8 mouse cellular contexts compared by ENCODE assay signal in the genomic region with DNA sequence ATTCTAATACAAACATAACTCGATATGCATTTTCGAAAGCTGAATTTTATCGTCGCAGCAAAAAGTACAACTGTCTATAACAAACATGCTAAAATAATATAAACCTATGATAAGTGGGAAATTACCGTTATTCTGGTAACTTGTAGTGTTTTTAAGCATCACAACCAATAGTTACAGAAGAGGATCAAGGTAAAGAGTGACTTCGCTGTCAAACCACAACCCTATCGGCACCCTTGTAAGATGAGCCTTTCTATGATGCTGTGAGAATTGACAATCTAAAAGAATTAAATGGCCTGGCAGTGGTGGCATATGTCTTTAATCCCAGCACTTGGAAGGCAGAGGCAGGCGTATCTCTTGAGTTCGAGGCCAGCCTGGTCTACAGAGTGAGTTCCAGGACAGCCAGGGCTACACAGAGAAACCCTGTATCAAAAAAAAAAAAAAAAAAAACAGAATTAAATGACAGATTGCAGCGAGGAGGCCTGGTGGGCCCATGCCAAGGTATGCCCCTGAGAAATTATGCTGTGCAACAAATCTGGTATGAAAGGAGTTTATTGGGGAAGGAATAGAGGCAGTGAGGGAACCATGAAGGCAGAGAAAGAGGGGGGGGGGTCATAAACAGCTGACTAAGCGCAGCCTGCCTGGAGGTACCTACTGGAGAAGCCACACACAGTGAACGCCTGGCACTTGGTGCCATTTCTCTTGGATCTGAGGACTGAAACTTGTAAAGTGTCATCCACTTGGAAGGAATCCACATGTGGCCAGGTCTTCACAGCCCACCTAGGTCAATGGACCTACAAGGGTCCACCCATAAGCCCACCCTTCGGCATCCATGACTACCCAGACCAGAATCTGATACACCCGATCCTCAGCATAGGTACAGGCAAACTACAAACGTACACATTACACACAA. TPM values are rescaled to one million over a fixed set of nuclear protein-coding genes. Genes with fewer than 3 reads are reported as not detected.
DNase-seq lines count a peak whose midpoint lies in the region; ATAC-seq and TF ChIP-seq lines count a peak whose summit lies in the region.

No protein-coding gene starts in this region.

- no peak for TF ChIP-seq CTCF in C2C12 (IDR thresholded peaks at IDR 0.05; ENCODE audit: control insufficient read depth, insufficient read depth, insufficient read length)

- peaks cover 39% of the 10 kb centered on the region for H3K36me3 ChIP-seq in erythroblast, embryonic 14.5 days (ENCODE audit: control insufficient read depth)
- H3K36me3 ChIP-seq in C2C12 (ENCODE audit: control insufficient read depth, insufficient read depth): peaks cover 9% of the 10 kb centered on the region
- H3K36me3 ChIP-seq in forebrain, embryonic 11.5 days (ENCODE audit: control insufficient read depth, insufficient read depth, low read length): no peaks in the 10 kb centered on the region
- H3K36me3 ChIP-seq in limb, embryonic 14.5 days (ENCODE audit: control insufficient read depth, insufficient read depth, low read length): peaks cover 6% of the 10 kb centered on the region
- peaks cover under 1% of the 10 kb centered on the region; the same call in 1 of the 2 replicates for H3K36me3 ChIP-seq in stomach, embryonic 14.5 days (ENCODE audit: control insufficient read depth, insufficient read depth, low read length)

- no peak for TF ChIP-seq POLR2A in limb, embryonic 14.5 days (IDR thresholded peaks at IDR 0.05; ENCODE audit: borderline replicate concordance, extremely low read depth, insufficient read depth, insufficient read length)

- peak overlapping the region; percentile 84; the same call in 1 of the 2 replicates for H3K27ac ChIP-seq in forebrain, embryonic 11.5 days (ENCODE audit: low read depth, low read length)
- peak overlapping the region; percentile 67 for H3K27ac ChIP-seq in limb, embryonic 14.5 days (replicated peaks; ENCODE audit: low read depth, low read length)
- H3K27ac ChIP-seq in stomach, embryonic 14.5 days (ENCODE audit: low read length): peak overlapping the region; percentile 87

- WGBS in forebrain, embryonic 11.5 days: 69% methylated on average over 15 of the region's 15 CpGs
- 66% methylated on average over 15 of the region's 15 CpGs for WGBS in limb, embryonic 14.5 days
- WGBS in stomach, embryonic 14.5 days: 65% methylated on average over 15 of the region's 15 CpGs

- peaks cover 23% of the 10 kb centered on the region for H3K79me3 ChIP-seq in C2C12 (ENCODE audit: low read depth)

- H3K79me2 ChIP-seq in C2C12 (ENCODE audit: control insufficient read depth, insufficient read depth): peaks cover 49% of the 10 kb centered on the region

- DNase-seq in forebrain, embryonic 11.5 days (ENCODE audit: low spot score): peak; percentile 52
- DNase-seq in limb, embryonic 14.5 days (ENCODE audit: low spot score): no peak
- DNase-seq in right cerebral cortex, postnatal 25 days: no peak

- peaks cover 86% of the 10 kb centered on the region for H3K4me1 ChIP-seq in erythroblast, embryonic 14.5 days (ENCODE audit: control insufficient read depth)
- peaks cover 24% of the 10 kb centered on the region for H3K4me1 ChIP-seq in forebrain, embryonic 11.5 days (replicated peaks; ENCODE audit: control insufficient read depth, insufficient read depth, low read length)
- peaks cover 53% of the 10 kb centered on the region for H3K4me1 ChIP-seq in limb, embryonic 14.5 days (ENCODE audit: control insufficient read depth, insufficient read depth, low read length)
- H3K4me1 ChIP-seq in stomach, embryonic 14.5 days (ENCODE audit: control insufficient read depth, insufficient read depth, low read length): peaks cover 36% of the 10 kb centered on the region

- H3K9ac ChIP-seq in forebrain, embryonic 11.5 days (ENCODE audit: low read length): peak overlapping the region; percentile 29; the same call in 1 of the 2 replicates
- H3K9ac ChIP-seq in limb, embryonic 14.5 days (ENCODE audit: low read depth, low read length, severe bottlenecking): no peak overlapping the region
- no peak overlapping the region for H3K9ac ChIP-seq in stomach, embryonic 14.5 days (replicated peaks; ENCODE audit: low read depth, low read length)

- peak overlapping the region; percentile 86 for H3K4me3 ChIP-seq in erythroblast, embryonic 14.5 days (replicated peaks)
- H3K4me3 ChIP-seq in C2C12 (ENCODE audit: insufficient read depth, poor library complexity, severe bottlenecking): peak overlapping the region; percentile 25
- H3K4me3 ChIP-seq in forebrain, embryonic 11.5 days (ENCODE audit: low read depth, low read length): peak overlapping the region; percentile 7; the same call in 1 of the 2 replicates
- H3K4me3 ChIP-seq in limb, embryonic 14.5 days (replicated peaks; ENCODE audit: low read length): peak overlapping the region; percentile 77; the same call in 1 of the 2 replicates
- peak overlapping the region; percentile 66 for H3K4me3 ChIP-seq in stomach, embryonic 14.5 days (ENCODE audit: low read depth, low read length)

- H3K4me2 ChIP-seq in forebrain, embryonic 11.5 days (ENCODE audit: low read depth, low read length, severe bottlenecking): peak overlapping the region; percentile 90; the same call in 1 of the 2 replicates
- H3K4me2 ChIP-seq in limb, embryonic 14.5 days (replicated peaks; ENCODE audit: low read depth, low read length, severe bottlenecking): peak overlapping the region; percentile 86
- H3K4me2 ChIP-seq in stomach, embryonic 14.5 days (replicated peaks; ENCODE audit: low read depth, low read length): peak overlapping the region; percentile 85

- no peaks in the 10 kb centered on the region for H3K27me3 ChIP-seq in erythroblast, embryonic 14.5 days (ENCODE audit: control insufficient read depth)
- H3K27me3 ChIP-seq in C2C12 (ENCODE audit: control insufficient read depth, insufficient read depth, insufficient read length): no peaks in the 10 kb centered on the region
- H3K27me3 ChIP-seq in forebrain, embryonic 11.5 days (ENCODE audit: control insufficient read depth, insufficient read depth, low read length): no peaks in the 10 kb centered on the region
- no peaks in the 10 kb centered on the region for H3K27me3 ChIP-seq in limb, embryonic 14.5 days (ENCODE audit: control insufficient read depth, insufficient read depth, low read length)
- H3K27me3 ChIP-seq in stomach, embryonic 14.5 days (ENCODE audit: control insufficient read depth, insufficient read depth, low read length): no peaks in the 10 kb centered on the region

- no peaks in the 10 kb centered on the region for H3K9me3 ChIP-seq in erythroblast, embryonic 14.5 days (ENCODE audit: control insufficient read depth, low read length)
- H3K9me3 ChIP-seq in forebrain, embryonic 11.5 days (ENCODE audit: control insufficient read depth, low read length): no peaks in the 10 kb centered on the region
- H3K9me3 ChIP-seq in limb, embryonic 14.5 days (ENCODE audit: control insufficient read depth, low read length): no peaks in the 10 kb centered on the region
- no peaks in the 10 kb centered on the region for H3K9me3 ChIP-seq in stomach, embryonic 14.5 days (ENCODE audit: control insufficient read depth, low read depth, low read length)

- ATAC-seq in erythroblast, adult 5-6 weeks (replicated peaks; ENCODE audit: low FRiP score, poor library complexity, severe bottlenecking): no peak
- no peak for ATAC-seq in forebrain, embryonic 11.5 days (replicated peaks; ENCODE audit: low FRiP score)
- ATAC-seq in limb, embryonic 14.5 days (ENCODE audit: low FRiP score, low read depth): no peak
- ATAC-seq in stomach, embryonic 14.5 days (ENCODE audit: insufficient number of reproducible peaks, insufficient read depth, low FRiP score, low read depth): no peak
- ATAC-seq in inflammation-experienced regulatory T-cells, adult 6 months: no peak

- H3ac ChIP-seq in C2C12 (ENCODE audit: control insufficient read depth, insufficient read length, low read depth): no peak overlapping the region

TF ChIP-seq in C2C12, 6 proteins besides CTCF, POLR2A, EP300 and RAD21 (continues in another document):
- TF ChIP-seq USF1 (IDR thresholded peaks at IDR 0.05; ENCODE audit: low read depth): no peak
- TF ChIP-seq MAX (IDR thresholded peaks at IDR 0.05): no peak

RNA-seq across cellular contexts. Expression of gene Smim4, which starts 0.8 kb away (rescaled TPM):
- polyA plus RNA-seq in erythroblast, embryonic 14.5 days (2012): 9.0 and 10.3 TPM in 2 replicates
- 22.8 and 30.9 TPM in 2 replicates for total RNA-seq in erythroblast, adult 5-6 weeks (2015; ENCODE audit: low replicate concordance)
- total RNA-seq in erythroblast, adult 5-6 weeks (2017; ENCODE audit: low replicate concordance): 14.7 and 16.2 TPM in 2 replicates
- polyA plus RNA-seq in C2C12 (2012; fragmentation: generic; extraction: Trizol): 70.5 TPM
- polyA plus RNA-seq in forebrain, embryonic 11.5 days (2014; fragmentation: Nextera tagmentation; extraction: Ambion mirVana): 50.9 and 52.7 TPM in 2 replicates
- 28.2 and 37.4 TPM in 2 replicates for polyA plus RNA-seq in limb, embryonic 14.5 days (2012; rRNA removed)
- polyA plus RNA-seq in limb, embryonic 14.5 days (2014; fragmentation: Nextera tagmentation; extraction: Ambion mirVana): 62.7 and 68.1 TPM in 2 replicates
- polyA plus RNA-seq in stomach, embryonic 14.5 days (2014; fragmentation: Nextera tagmentation; extraction: Ambion mirVana): 65.0 and 80.1 TPM in 2 replicates
- polyA plus RNA-seq in inflammation-experienced regulatory T-cells, adult 6 months (2017; shearing (Covaris generic)): 10 to 100 TPM; 48.6 to 86.1 (median 85.5) TPM

RNA-seq across cellular contexts. Expression of gene Nt5dc2, which starts 1.3 kb away (rescaled TPM):
- 16.8 and 31.6 TPM in 2 replicates for polyA plus RNA-seq in erythroblast, embryonic 14.5 days (2012)
- total RNA-seq in erythroblast, adult 5-6 weeks (2015; ENCODE audit: low replicate concordance): 12.3 and 18.4 TPM in 2 replicates
- 5.0 and 30.4 TPM in 2 replicates for total RNA-seq in erythroblast, adult 5-6 weeks (2017; ENCODE audit: low replicate concordance)
- 322 TPM for polyA plus RNA-seq in C2C12 (2012; fragmentation: generic; extraction: Trizol)
- 565 and 637 TPM in 2 replicates for polyA plus RNA-seq in forebrain, embryonic 11.5 days (2014; fragmentation: Nextera tagmentation; extraction: Ambion mirVana)
- 357 and 464 TPM in 2 replicates for polyA plus RNA-seq in limb, embryonic 14.5 days (2012; rRNA removed)
- polyA plus RNA-seq in limb, embryonic 14.5 days (2014; fragmentation: Nextera tagmentation; extraction: Ambion mirVana): 358 and 361 TPM in 2 replicates
- 324 and 357 TPM in 2 replicates for polyA plus RNA-seq in stomach, embryonic 14.5 days (2014; fragmentation: Nextera tagmentation; extraction: Ambion mirVana)
- polyA plus RNA-seq in inflammation-experienced regulatory T-cells, adult 6 months (2017; shearing (Covaris generic)): not detected

RNA-seq across cellular contexts. Expression of gene Stab1, which starts 38.9 kb away (rescaled TPM):
- polyA plus RNA-seq in erythroblast, embryonic 14.5 days (2012): 0.08 and 0.13 TPM in 2 replicates
- not detected in 2 replicates for total RNA-seq in erythroblast, adult 5-6 weeks (2015; ENCODE audit: low replicate concordance)
- 0.70 TPM in 1 of 2 replicates, not detected in the other for total RNA-seq in erythroblast, adult 5-6 weeks (2017; ENCODE audit: low replicate concordance)
- 0.25 TPM for polyA plus RNA-seq in C2C12 (2012; fragmentation: generic; extraction: Trizol)
- polyA plus RNA-seq in forebrain, embryonic 11.5 days (2014; fragmentation: Nextera tagmentation; extraction: Ambion mirVana): 21.8 and 27.1 TPM in 2 replicates
- 68.5 and 81.8 TPM in 2 replicates for polyA plus RNA-seq in limb, embryonic 14.5 days (2012; rRNA removed)
- 59.5 and 64.4 TPM in 2 replicates for polyA plus RNA-seq in limb, embryonic 14.5 days (2014; fragmentation: Nextera tagmentation; extraction: Ambion mirVana)
- polyA plus RNA-seq in stomach, embryonic 14.5 days (2014; fragmentation: Nextera tagmentation; extraction: Ambion mirVana): 48.3 and 54.4 TPM in 2 replicates
- 1 to 10 TPM; 1.9 to 4.1 (median 2.8) TPM for polyA plus RNA-seq in inflammation-experienced regulatory T-cells, adult 6 months (2017; shearing (Covaris generic))

Comparison
In these comparisons a context has a peak if more than half of its experiments do, and no peak if none do; other contexts are left out.
1. H3K4me3 ChIP-seq: peak in every context shown above with its lines; median percentile 86 in erythroblast, embryonic 14.5 days; 77 in limb, embryonic 14.5 days; 66 in stomach, embryonic 14.5 days; 25 in C2C12; 7 in forebrain, embryonic 11.5 days.